In genomic region chr16:56885824-56886615, GRCm38 (mm10) we compare ENCODE assay signal across 8 mouse cellular contexts. TPM values are rescaled to one million over a fixed set of nuclear protein-coding genes. Genes with fewer than 3 reads are reported as not detected.
DNase-seq lines count a peak whose midpoint lies in the region; ATAC-seq and TF ChIP-seq lines count a peak whose summit lies in the region.

Gene Tmem45a, minus strand, starts transcription at chr16:56886166.

- H3K9ac ChIP-seq in forebrain, embryonic 11.5 days (ENCODE audit: low read length), result peak within 1 kb of the TSS; percentile 45
- H3K9ac ChIP-seq in heart, embryonic 14.5 days (ENCODE audit: low read length), result peak within 1 kb of the TSS; percentile 64
- H3K9ac ChIP-seq in kidney, embryonic 16.5 days (replicated peaks; ENCODE audit: low read length), result peak within 1 kb of the TSS; percentile 66
- peak within 1 kb of the TSS; percentile 52 for H3K9ac ChIP-seq in limb, embryonic 14.5 days (ENCODE audit: low read depth, low read length, severe bottlenecking)
- H3K9ac ChIP-seq in midbrain, postnatal 0 days (replicated peaks; ENCODE audit: low read length, poor library complexity, severe bottlenecking), result peak within 1 kb of the TSS; percentile 42

- H3K27ac ChIP-seq in forebrain, embryonic 11.5 days (ENCODE audit: low read depth, low read length), result no peak within 1 kb of the TSS
- H3K27ac ChIP-seq in heart, embryonic 14.5 days (replicated peaks in 1 of 2; ENCODE audit: control insufficient read depth in 1 of 2, insufficient read depth in 1 of 2, low read depth in 2 of 2, low read length in 2 of 2), result peak within 1 kb of the TSS; percentile 17 to 53; a peak in 1 of 4 replicates
- peak within 1 kb of the TSS; percentile 66; the same call in 1 of the 2 replicates for H3K27ac ChIP-seq in kidney, embryonic 16.5 days (ENCODE audit: low read length)
- peak within 1 kb of the TSS; percentile 48 for H3K27ac ChIP-seq in limb, embryonic 14.5 days (replicated peaks; ENCODE audit: low read depth, low read length)
- no peak within 1 kb of the TSS for H3K27ac ChIP-seq in midbrain, postnatal 0 days (ENCODE audit: low read depth, low read length)
- no peak within 1 kb of the TSS for H3K27ac ChIP-seq in testis, adult 2 months (ENCODE audit: control insufficient read depth, insufficient read depth, low read depth, low read length)

- no peaks in the 10 kb centered on the region for H3K36me3 ChIP-seq in forebrain, embryonic 11.5 days (ENCODE audit: control insufficient read depth, insufficient read depth, low read length)
- H3K36me3 ChIP-seq in heart, embryonic 14.5 days (ENCODE audit: control insufficient read depth, insufficient read depth, low read length), result no peaks in the 10 kb centered on the region
- H3K36me3 ChIP-seq in kidney, embryonic 16.5 days (ENCODE audit: insufficient read depth, low read length), result no peaks in the 10 kb centered on the region
- H3K36me3 ChIP-seq in limb, embryonic 14.5 days (ENCODE audit: control insufficient read depth, insufficient read depth, low read length), result no peaks in the 10 kb centered on the region
- H3K36me3 ChIP-seq in midbrain, postnatal 0 days (ENCODE audit: insufficient read depth, low read length), result no peaks in the 10 kb centered on the region
- no peaks in the 10 kb centered on the region for H3K36me3 ChIP-seq in testis, adult 2 months (ENCODE audit: control insufficient read depth, insufficient read depth, low read length)

- H3K27me3 ChIP-seq in forebrain, embryonic 11.5 days (ENCODE audit: control insufficient read depth, insufficient read depth, low read length), result no peaks in the 10 kb centered on the region
- H3K27me3 ChIP-seq in heart, embryonic 14.5 days (ENCODE audit: control insufficient read depth, insufficient read depth, low read length), result no peaks in the 10 kb centered on the region
- no peaks in the 10 kb centered on the region for H3K27me3 ChIP-seq in kidney, embryonic 16.5 days (ENCODE audit: insufficient read depth, low read length)
- no peaks in the 10 kb centered on the region for H3K27me3 ChIP-seq in limb, embryonic 14.5 days (ENCODE audit: control insufficient read depth, insufficient read depth, low read length)
- H3K27me3 ChIP-seq in midbrain, postnatal 0 days (ENCODE audit: insufficient read depth, low read length), result no peaks in the 10 kb centered on the region
- H3K27me3 ChIP-seq in testis, adult 2 months (ENCODE audit: control insufficient read depth, insufficient read depth, low read length), result no peaks in the 10 kb centered on the region

- peak; percentile 39 for DNase-seq in CD4-positive, CD25-positive, alpha-beta regulatory T cell, adult 2 months (ENCODE audit: low read depth, low spot score)
- peak; percentile 49 for DNase-seq in c-Kit-positive CD71-negative TER-119-negative erythroid progenitor cells, embryonic 14.5 days (ENCODE audit: low read depth)
- peak; percentile 87 for DNase-seq in forebrain, embryonic 11.5 days (ENCODE audit: low spot score)
- peak; percentile 97 for DNase-seq in limb, embryonic 14.5 days (ENCODE audit: low spot score)
- peak; percentile 77 for DNase-seq in midbrain, postnatal 0 days (ENCODE audit: low spot score)

- no peaks in the 10 kb centered on the region for H3K9me3 ChIP-seq in forebrain, embryonic 11.5 days (ENCODE audit: control insufficient read depth, low read length)
- H3K9me3 ChIP-seq in heart, embryonic 14.5 days (ENCODE audit: control insufficient read depth, low read length), result no peaks in the 10 kb centered on the region
- H3K9me3 ChIP-seq in kidney, embryonic 16.5 days (ENCODE audit: low read length), result no peaks in the 10 kb centered on the region
- no peaks in the 10 kb centered on the region for H3K9me3 ChIP-seq in limb, embryonic 14.5 days (ENCODE audit: control insufficient read depth, low read length)
- no peaks in the 10 kb centered on the region for H3K9me3 ChIP-seq in midbrain, postnatal 0 days (ENCODE audit: low read length)

- ATAC-seq in forebrain, embryonic 11.5 days (replicated peaks; ENCODE audit: low FRiP score), result peak; percentile 99
- ATAC-seq in heart, embryonic 14.5 days (ENCODE audit: insufficient number of reproducible peaks, insufficient read depth, low FRiP score, low read depth), result peak; percentile 91
- peak; percentile 99 for ATAC-seq in kidney, embryonic 16.5 days (ENCODE audit: low FRiP score, low TSS enrichment)
- ATAC-seq in limb, embryonic 14.5 days (ENCODE audit: low FRiP score, low read depth), result peak; percentile 100
- peak; percentile 97 for ATAC-seq in midbrain, postnatal 0 days (ENCODE audit: low FRiP score)

- peak within 1 kb of the TSS; percentile 61 for H3K4me2 ChIP-seq in forebrain, embryonic 11.5 days (ENCODE audit: low read depth, low read length, severe bottlenecking)
- peak within 1 kb of the TSS; percentile 82 for H3K4me2 ChIP-seq in heart, embryonic 14.5 days (ENCODE audit: low read length)
- peak within 1 kb of the TSS; percentile 87 for H3K4me2 ChIP-seq in kidney, embryonic 16.5 days (replicated peaks; ENCODE audit: low read depth, low read length)
- peak within 1 kb of the TSS; percentile 44 for H3K4me2 ChIP-seq in limb, embryonic 14.5 days (replicated peaks; ENCODE audit: low read depth, low read length, severe bottlenecking)
- peak within 1 kb of the TSS; percentile 87 for H3K4me2 ChIP-seq in midbrain, postnatal 0 days (ENCODE audit: low read depth, low read length, poor library complexity, severe bottlenecking)

- WGBS in forebrain, embryonic 11.5 days, result 5% methylated on average over 24 of the region's 25 CpGs
- 4% methylated on average over 25 of the region's 25 CpGs for WGBS in heart, embryonic 14.5 days
- 3% methylated on average over 25 of the region's 25 CpGs for WGBS in kidney, embryonic 16.5 days
- WGBS in limb, embryonic 14.5 days, result 3% methylated on average over 25 of the region's 25 CpGs
- WGBS in midbrain, postnatal 0 days, result 4% methylated on average over 25 of the region's 25 CpGs

- no peak for TF ChIP-seq CTCF in midbrain, postnatal 0 days (IDR thresholded peaks at IDR 0.05)
- no peak for TF ChIP-seq CTCF in testis, adult 2 months (IDR thresholded peaks at IDR 0.05; ENCODE audit: control insufficient read depth, insufficient read depth, insufficient replicate concordance, low read depth, low read length)

- no peaks in the 10 kb centered on the region; the same call in 1 of the 2 replicates for H3K4me1 ChIP-seq in forebrain, embryonic 11.5 days (replicated peaks; ENCODE audit: control insufficient read depth, insufficient read depth, low read length)
- no peaks in the 10 kb centered on the region for H3K4me1 ChIP-seq in heart, embryonic 14.5 days (ENCODE audit: control insufficient read depth in 2 of 2, insufficient read depth in 2 of 2, low read length in 2 of 2)
- peaks cover 4% of the 10 kb centered on the region; the same call in 1 of the 2 replicates for H3K4me1 ChIP-seq in kidney, embryonic 16.5 days (ENCODE audit: insufficient read depth, low read length)
- no peaks in the 10 kb centered on the region; the same call in 1 of the 2 replicates for H3K4me1 ChIP-seq in limb, embryonic 14.5 days (ENCODE audit: control insufficient read depth, insufficient read depth, low read length)
- no peaks in the 10 kb centered on the region for H3K4me1 ChIP-seq in midbrain, postnatal 0 days (ENCODE audit: insufficient read depth, low read length)
- peaks cover 4% of the 10 kb centered on the region for H3K4me1 ChIP-seq in testis, adult 2 months (ENCODE audit: control insufficient read depth, insufficient read depth, low read length)

- H3K4me3 ChIP-seq in forebrain, embryonic 11.5 days (ENCODE audit: low read depth, low read length), result peak within 1 kb of the TSS; percentile 37
- peak within 1 kb of the TSS; percentile 58 to 79 for H3K4me3 ChIP-seq in heart, embryonic 14.5 days (ENCODE audit: control insufficient read depth in 1 of 2, insufficient read depth in 1 of 2, low read depth in 1 of 2, low read length in 2 of 2)
- H3K4me3 ChIP-seq in kidney, embryonic 16.5 days (ENCODE audit: low read length), result peak within 1 kb of the TSS; percentile 69
- peak within 1 kb of the TSS; percentile 45 for H3K4me3 ChIP-seq in limb, embryonic 14.5 days (replicated peaks; ENCODE audit: low read length)
- peak within 1 kb of the TSS; percentile 45 for H3K4me3 ChIP-seq in midbrain, postnatal 0 days (ENCODE audit: low read depth, low read length)
- peak within 1 kb of the TSS; percentile 56 for H3K4me3 ChIP-seq in testis, adult 2 months (ENCODE audit: control insufficient read depth, low read depth, low read length)

- peak; percentile 91; the same call in 1 of the 2 replicates for TF ChIP-seq POLR2A in limb, embryonic 14.5 days (IDR thresholded peaks at IDR 0.05; ENCODE audit: borderline replicate concordance, extremely low read depth, insufficient read depth, insufficient read length)
- TF ChIP-seq POLR2A in testis, adult 2 months (IDR thresholded peaks at IDR 0.05; ENCODE audit: control insufficient read depth, low read depth, low read length), result no peak

RNA-seq across cellular contexts. Expression of gene Tmem45a, which starts in this region (rescaled TPM):
- polyA plus RNA-seq in forebrain, embryonic 11.5 days (2014; fragmentation: Nextera tagmentation; extraction: Ambion mirVana), result 4.6 and 5.6 TPM in 2 replicates
- 12.4 and 13.7 TPM in 2 replicates for polyA plus RNA-seq in heart, embryonic 14.5 days (2014; fragmentation: Nextera tagmentation; extraction: Ambion mirVana)
- 28.2 and 33.7 TPM in 2 replicates for polyA plus RNA-seq in kidney, embryonic 16.5 days (2015; fragmentation: Nextera tagmentation; extraction: Ambion mirVana)
- polyA plus RNA-seq in limb, embryonic 14.5 days (2012; rRNA removed), result 36.4 and 40.5 TPM in 2 replicates
- 80.3 and 99.4 TPM in 2 replicates for polyA plus RNA-seq in limb, embryonic 14.5 days (2014; fragmentation: Nextera tagmentation; extraction: Ambion mirVana)
- total RNA-seq in midbrain, postnatal 0 days (2014; rRNA removed), result 1.6 and 4.1 TPM in 2 replicates
- polyA plus RNA-seq in midbrain, postnatal 0 days (2015; fragmentation: Nextera tagmentation; extraction: Ambion mirVana), result 3.0 and 3.6 TPM in 2 replicates
- polyA plus RNA-seq in testis, adult 2 months (2012; rRNA removed), result 0.69 and 1.4 TPM in 2 replicates

Comparison
In these comparisons a context has a peak if more than half of its experiments do, and no peak if none do; other contexts are left out.
1. DNase-seq: peak in every context shown above with its lines; median percentile 97 in limb, embryonic 14.5 days; 87 in forebrain, embryonic 11.5 days; 77 in midbrain, postnatal 0 days; 49 in c-Kit-positive CD71-negative TER-119-negative erythroid progenitor cells, embryonic 14.5 days; 39 in CD4-positive, CD25-positive, alpha-beta regulatory T cell, adult 2 months.
2. H3K27ac ChIP-seq: peak in heart, embryonic 14.5 days (2 of 2), kidney, embryonic 16.5 days (single experiment) and limb, embryonic 14.5 days (single experiment); none in forebrain, embryonic 11.5 days (single experiment), midbrain, postnatal 0 days (single experiment) and testis, adult 2 months (single experiment).
3. Peak in every context shown above with its lines, with median percentiles within 50 percentile points of each other: ATAC-seq, H3K4me2 ChIP-seq, H3K4me3 ChIP-seq and H3K9ac ChIP-seq.